Mouse (Mus musculus) heart, embryonic 16.5 days (tissue): Measurements from ENCODE around the gene Hectd4. TPM values are rescaled to one million over a fixed set of nuclear protein-coding genes. Genes with fewer than 3 reads are reported as not detected.

Source experiments
- ATAC-seq: fragments of 200-750 bp; cut with Nextera tagmentation; replicated peaks from 2 replicates; pipeline ENCODE4 v1.8.0; 2017; ENCODE audit warnings: moderate number of reproducible peaks; ENCODE audit not compliant: insufficient read depth, low FRiP score; ENCODE audit errors: extremely low read depth
- H3K27ac ChIP-seq: fragments of 300-500 bp; sonication (generic); 2 replicates; pipeline ENCODE4 v1.5.1; 2014; ENCODE audit warnings: mild to moderate bottlenecking, low read length, control low read depth, moderate library complexity
- H3K27me3 ChIP-seq: fragments of 300-500 bp; sonication (generic); 2 replicates; pipeline ENCODE4 v1.6.1; 2014; ENCODE audit warnings: low read length, mixed read lengths; ENCODE audit not compliant: control insufficient read depth, insufficient read depth
- H3K36me3 ChIP-seq: fragments of 300-500 bp; sonication (generic); 2 replicates; pipeline ENCODE4 v1.6.1; 2014; ENCODE audit not compliant: control insufficient read depth, insufficient read depth
- H3K4me1 ChIP-seq: fragments of 300-500 bp; sonication (generic); 2 replicates; pipeline ENCODE4 v1.6.1; 2014; ENCODE audit warnings: low read length, mixed read lengths; ENCODE audit not compliant: control insufficient read depth, insufficient read depth
- H3K4me2 ChIP-seq: fragments of 300-500 bp; sonication (generic); 2 replicates; pipeline ENCODE4 v1.6.1; 2014; ENCODE audit warnings: low read depth, mild to moderate bottlenecking, control low read depth, low read length
- H3K4me3 ChIP-seq: fragments of 300-500 bp; sonication (generic); 2 replicates; pipeline ENCODE4 v1.5.1; 2014; ENCODE audit warnings: mild to moderate bottlenecking, control low read depth, low read length
- H3K9ac ChIP-seq: fragments of 300-500 bp; sonication (generic); 2 replicates; pipeline ENCODE4 v1.6.1; 2014; ENCODE audit warnings: low read length, control low read depth
- H3K9me3 ChIP-seq: fragments of 300-500 bp; sonication (generic); replicated peaks from 2 replicates; pipeline ENCODE4 v1.6.1; 2016; ENCODE audit warnings: low read length; ENCODE audit not compliant: control insufficient read depth
- WGBS: fragments of 180-500 bp; shearing (Covaris S2); extraction: QIAGEN DNeasy Blood & Tissue Kit; methylation state at CpG from one replicate; pipeline ENCODE4 v1.1.7; 2014; 5-methylcytosine and 5-hydroxymethylcytosine counted together
- polyA plus RNA-seq: library from polyadenylated mRNA; unstranded; fragments of >200 nt; fragmentation: Nextera tagmentation; extraction: Ambion mirVana; gene quantifications from 2 replicates; pipeline ENCODE4 v1.2.1, GENCODE M21; 2015

Hectd4 gene
- polyA plus RNA-seq, 1 experiment from 2014 or later, result 2.6 TPM

DNA sequence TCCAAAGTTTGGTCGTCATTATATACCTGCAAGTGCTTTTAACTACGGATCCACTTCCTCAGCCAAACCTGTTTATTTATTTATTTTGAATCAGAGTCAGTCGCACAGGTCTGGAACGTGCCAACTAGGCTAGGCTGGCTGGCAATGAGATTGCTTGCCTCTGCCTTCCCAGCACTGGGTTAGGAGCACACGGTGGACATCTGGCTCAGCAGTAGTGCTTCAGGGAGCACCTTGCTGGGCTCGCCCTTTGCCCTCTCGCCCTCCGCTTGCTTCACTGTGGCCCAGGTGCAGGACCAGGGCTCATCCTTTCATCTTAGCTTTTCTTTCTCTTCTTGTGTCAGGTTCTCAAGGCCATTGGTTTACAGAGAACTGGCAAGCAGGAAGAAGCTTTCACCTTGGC is 187.8 kb downstream of the Hectd4 start:
- H3K9ac ChIP-seq, result no peak overlapping the region
- WGBS, result 87% methylated on average over 8 of the region's 8 CpGs
- no peak overlapping the region for H3K27ac ChIP-seq
- H3K4me2 ChIP-seq, result no peak overlapping the region
- no peak overlapping the region for H3K4me3 ChIP-seq
- no peaks in the 10 kb centered on the region for H3K9me3 ChIP-seq
- no peaks in the 10 kb centered on the region for H3K27me3 ChIP-seq
- H3K4me1 ChIP-seq, result peaks cover 5% of the 10 kb centered on the region; the same call in 1 of the 2 replicates
- peaks cover 16% of the 10 kb centered on the region for H3K36me3 ChIP-seq
- ATAC-seq, result no peak

DNA sequence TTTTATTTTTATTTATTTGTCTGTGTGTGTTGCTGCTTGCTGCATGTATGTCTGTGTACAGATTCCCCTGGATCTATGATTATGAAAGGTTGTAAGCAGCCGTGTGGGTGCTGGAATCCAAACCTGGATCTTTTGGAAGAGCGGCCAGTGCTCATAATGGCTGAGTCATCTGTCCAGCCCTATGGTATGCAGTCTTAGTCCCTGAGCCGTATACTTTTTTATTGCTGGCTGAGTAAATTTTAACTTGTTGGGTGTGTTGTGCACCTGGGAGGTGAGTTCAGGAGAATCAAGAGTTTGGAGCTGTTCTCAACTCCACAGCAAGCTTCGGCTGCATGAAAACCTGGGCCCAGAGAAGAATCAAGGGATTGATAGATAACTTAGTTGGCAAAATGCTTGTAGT is 191.0 kb downstream of the Hectd4 start:
- no peak overlapping the region for H3K4me3 ChIP-seq
- no peaks in the 10 kb centered on the region for H3K9me3 ChIP-seq
- no peaks in the 10 kb centered on the region for H3K27me3 ChIP-seq
- H3K9ac ChIP-seq, result no peak overlapping the region
- H3K36me3 ChIP-seq, result peaks cover 36% of the 10 kb centered on the region
- WGBS, result 92% methylated on average over 4 of the region's 4 CpGs
- ATAC-seq, result no peak
- no peak overlapping the region for H3K4me2 ChIP-seq
- no peak overlapping the region for H3K27ac ChIP-seq
- H3K4me1 ChIP-seq, result no peaks in the 10 kb centered on the region

Other genes starting within 250 kb of the Hectd4 start
- not detected in 2 replicates for gene Rph3a, start 210.1 kb upstream of the Hectd4 start, polyA plus RNA-seq
- 17.4 and 19.4 TPM in 2 replicates for gene Ptpn11, start 28.8 kb upstream of the Hectd4 start, polyA plus RNA-seq
- gene Rpl6, start 15.7 kb upstream of the Hectd4 start, polyA plus RNA-seq, result 325 and 345 TPM in 2 replicates
- gene Trafd1, start 165.4 kb downstream of the Hectd4 start, polyA plus RNA-seq, result 85.0 and 86.3 TPM in 2 replicates
- 35.5 and 36.3 TPM in 2 replicates for gene Naa25, start 177.7 kb downstream of the Hectd4 start, polyA plus RNA-seq
- 4.5 and 4.8 TPM in 2 replicates for gene Tmem116, start 231.7 kb downstream of the Hectd4 start, polyA plus RNA-seq
- gene Erp29, start 232.3 kb downstream of the Hectd4 start, polyA plus RNA-seq, result 128 and 131 TPM in 2 replicates